Mouse (Mus musculus): ENCODE data around the gene Gna11.

GRCm38 (mm10) chr10:81499250-81499901 is 45.6 kb downstream of the Gna11 start:
- no peak for TF ChIP-seq TAL1 (IDR thresholded peaks at IDR 0.05; ENCODE audit: low read length)
- no peak for TF ChIP-seq GATA1 (IDR thresholded peaks at IDR 0.05; ENCODE audit: low read length)

Data from erythroblast, embryonic 14.5 days (primary cell).